Mouse (Mus musculus) CH12.LX (cell line): ENCODE data around the gene Ccdc120. TPM values are rescaled to one million over a fixed set of nuclear protein-coding genes. Genes with fewer than 3 reads are reported as not detected.

ENCODE experiments used
- DNase-seq: peaks from one replicate; pipeline ENCODE4 v3.0.0-alpha.2; 2013; ENCODE audit errors: extremely low read depth
- H3K27ac ChIP-seq: 2 replicates; pipeline ENCODE4 v1.5.1; 2012; ENCODE audit warnings: low read depth, mild to moderate bottlenecking, control low read depth, moderate library complexity; ENCODE audit not compliant: insufficient read depth
- H3K27me3 ChIP-seq: replicated peaks from 2 replicates; pipeline ENCODE3; 2012; ENCODE audit warnings: inconsistent platforms
- H3K36me3 ChIP-seq, 2 experiments: replicated peaks in 1 of 2; 2 replicates each; pipeline versions ENCODE3 to v1.6.1; 2012; ENCODE audit warnings: inconsistent platforms in 1 of 2, low read length in 1 of 2, mild to moderate bottlenecking in 1 of 2, mixed read lengths in 1 of 2, moderate library complexity in 1 of 2; ENCODE audit not compliant: control insufficient read depth in 1 of 2, insufficient read depth in 1 of 2
- H3K4me1 ChIP-seq, 2 experiments: 2 replicates each; pipeline ENCODE4 v1.6.1; 2012; ENCODE audit warnings: inconsistent platforms in 1 of 2, moderate library complexity in 1 of 2; ENCODE audit not compliant: insufficient read depth in 2 of 2, control insufficient read depth in 1 of 2
- H3K4me2 ChIP-seq: 2 replicates; pipeline ENCODE4 v1.6.1; 2012; ENCODE audit warnings: low read depth, mild to moderate bottlenecking, control low read depth; ENCODE audit not compliant: poor library complexity, insufficient read depth, severe bottlenecking
- H3K4me3 ChIP-seq, 3 experiments: fragments of 150-350 bp in 1 of 3; sonication (generic) in 1 of 3; replicated peaks in 1 of 3; 2 replicates each; pipeline versions ENCODE3 to v1.5.1; 2011 to 2012; ENCODE audit warnings: low read depth in 2 of 3, low read length in 2 of 3, mild to moderate bottlenecking in 2 of 3, moderate library complexity in 2 of 3, control low read depth in 1 of 3, improper control_type of control experiment in 1 of 3, inconsistent platforms in 1 of 3, mixed read lengths in 1 of 3; ENCODE audit not compliant: poor library complexity in 1 of 3
- H3K79me2 ChIP-seq: replicated peaks from 2 replicates; pipeline ENCODE4 v1.6.1; 2012; ENCODE audit warnings: mild to moderate bottlenecking, moderate library complexity; ENCODE audit not compliant: control insufficient read depth, poor library complexity, insufficient read depth, severe bottlenecking; ENCODE audit errors: extremely low read depth
- H3K9ac ChIP-seq: 2 replicates; pipeline ENCODE4 v1.6.1; 2012; ENCODE audit warnings: low read depth, mild to moderate bottlenecking, control low read depth, moderate library complexity; ENCODE audit not compliant: insufficient read depth
- H3K9me3 ChIP-seq: replicated peaks from 2 replicates; pipeline ENCODE3; 2012; ENCODE audit warnings: low read length, inconsistent platforms, mixed read lengths
- BHLHE40 ChIP-seq: IDR thresholded peaks from 2 replicates; pipeline ENCODE4 v1.6.1; 2011; ENCODE audit warnings: mild to moderate bottlenecking, low read depth, low read length, improper control_type of control experiment
- CHD1 ChIP-seq: IDR thresholded peaks from 2 replicates; pipeline ENCODE4 v1.6.1; 2012; ENCODE audit warnings: low read depth, low read length, improper control_type of control experiment, inconsistent platforms
- CHD2 ChIP-seq: IDR thresholded peaks from 2 replicates; pipeline ENCODE4 v1.6.1; 2011; ENCODE audit warnings: low read length, improper control_type of control experiment
- CTCF ChIP-seq, 2 experiments: IDR thresholded peaks in 1 of 2; conservative IDR thresholded peaks in 1 of 2; 2 replicates each; pipeline ENCODE4 v1.5.1; 2011 to 2012; ENCODE audit warnings: low read depth in 2 of 2, low read length in 2 of 2, improper control_type of control experiment in 1 of 2, inconsistent platforms in 1 of 2, mild to moderate bottlenecking in 1 of 2, moderate library complexity in 1 of 2
- E2F4 ChIP-seq: IDR thresholded peaks from 2 replicates; pipeline ENCODE4 v1.6.1; 2011; ENCODE audit warnings: low read depth, low read length, improper control_type of control experiment; ENCODE audit not compliant: insufficient replicate concordance
- ELF1 ChIP-seq: IDR thresholded peaks from 2 replicates; pipeline ENCODE4 v1.6.1; 2014; ENCODE audit warnings: low read depth, mild to moderate bottlenecking, inconsistent platforms, low read length, improper control_type of control experiment
- EP300 ChIP-seq: IDR thresholded peaks from 2 replicates; pipeline ENCODE4 v1.6.1; 2011; ENCODE audit warnings: low read length, improper control_type of control experiment
- GABPA ChIP-seq: IDR thresholded peaks from 2 replicates; pipeline ENCODE4 v1.6.1; 2012; ENCODE audit warnings: low read depth, low read length, improper control_type of control experiment, inconsistent platforms; ENCODE audit not compliant: insufficient replicate concordance
- JUN ChIP-seq: IDR thresholded peaks from 2 replicates; pipeline ENCODE4 v1.6.1; 2011; ENCODE audit warnings: low read depth, mild to moderate bottlenecking, low read length, improper control_type of control experiment, moderate library complexity; ENCODE audit not compliant: insufficient read depth
- KAT2A ChIP-seq: IDR thresholded peaks from 2 replicates; pipeline ENCODE4 v1.6.1; 2012; ENCODE audit warnings: low read length, improper control_type of control experiment, inconsistent platforms; ENCODE audit not compliant: insufficient replicate concordance
- MAX ChIP-seq: IDR thresholded peaks from 2 replicates; pipeline ENCODE4 v1.6.1; 2011; ENCODE audit warnings: low read length, improper control_type of control experiment
- MAZ ChIP-seq: IDR thresholded peaks from 2 replicates; pipeline ENCODE4 v1.6.1; 2012; ENCODE audit warnings: low read depth, mild to moderate bottlenecking, inconsistent platforms, low read length, improper control_type of control experiment, moderate library complexity
- MEF2A ChIP-seq: IDR thresholded peaks from 2 replicates; pipeline ENCODE4 v1.6.1; 2014; ENCODE audit warnings: low read depth, mild to moderate bottlenecking, inconsistent platforms, low read length, improper control_type of control experiment, borderline replicate concordance
- MXI1 ChIP-seq: IDR thresholded peaks from 2 replicates; pipeline ENCODE4 v1.6.1; 2011; ENCODE audit warnings: mild to moderate bottlenecking, low read depth, low read length, improper control_type of control experiment
- MYC ChIP-seq: IDR thresholded peaks from 2 replicates; pipeline ENCODE4 v1.6.1; 2011; ENCODE audit warnings: low read depth, mild to moderate bottlenecking, improper control_type of control experiment, low read length
- NELFE ChIP-seq: IDR thresholded peaks from 2 replicates; pipeline ENCODE4 v1.6.1; 2011; ENCODE audit warnings: low read depth, low read length, improper control_type of control experiment
- NRF1 ChIP-seq: IDR thresholded peaks from 2 replicates; pipeline ENCODE4 v1.6.1; 2014; ENCODE audit warnings: low read depth, mild to moderate bottlenecking, inconsistent platforms, low read length, improper control_type of control experiment, moderate library complexity
- PAX5 ChIP-seq: IDR thresholded peaks from 2 replicates; pipeline ENCODE4 v1.6.1; 2012; ENCODE audit warnings: low read length, inconsistent platforms, mixed read lengths
- POLR2A ChIP-seq: IDR thresholded peaks from 2 replicates; pipeline ENCODE4 v1.6.1; 2011; ENCODE audit warnings: low read depth, mild to moderate bottlenecking, improper control_type of control experiment, low read length
- POLR2AphosphoS2 ChIP-seq: IDR thresholded peaks from 2 replicates; pipeline ENCODE4 v1.6.1; 2011; ENCODE audit warnings: low read depth, low read length, improper control_type of control experiment
- RAD21 ChIP-seq: IDR thresholded peaks from 2 replicates; pipeline ENCODE4 v1.6.1; 2011; ENCODE audit warnings: low read depth, mild to moderate bottlenecking, low read length, improper control_type of control experiment, moderate library complexity
- RCOR1 ChIP-seq: conservative IDR thresholded peaks from 2 replicates; pipeline ENCODE4 v1.6.1; 2012; ENCODE audit warnings: low read depth, mild to moderate bottlenecking, inconsistent platforms, low read length, improper control_type of control experiment
- SMC3 ChIP-seq: IDR thresholded peaks from 2 replicates; pipeline ENCODE4 v1.6.1; 2011; ENCODE audit warnings: low read depth, low read length, improper control_type of control experiment
- TBP ChIP-seq: conservative IDR thresholded peaks from 2 replicates; pipeline ENCODE4 v1.6.1; 2011; ENCODE audit warnings: low read depth, low read length, improper control_type of control experiment
- TCF12 ChIP-seq: IDR thresholded peaks from 2 replicates; pipeline ENCODE4 v1.6.1; 2014; ENCODE audit warnings: low read depth, mild to moderate bottlenecking, inconsistent platforms, low read length, improper control_type of control experiment
- ZC3H11A ChIP-seq: IDR thresholded peaks from 2 replicates; pipeline ENCODE4 v1.6.1; 2012; ENCODE audit warnings: low read depth, mild to moderate bottlenecking, inconsistent platforms, low read length, improper control_type of control experiment
- ZKSCAN1 ChIP-seq: IDR thresholded peaks from 2 replicates; pipeline ENCODE4 v1.6.1; 2012; ENCODE audit warnings: low read depth, inconsistent platforms, low read length, improper control_type of control experiment, borderline replicate concordance
- ZMIZ1 ChIP-seq: IDR thresholded peaks from 2 replicates; pipeline ENCODE4 v1.6.1; 2012; ENCODE audit warnings: low read depth, mild to moderate bottlenecking, inconsistent platforms, low read length, improper control_type of control experiment
- ZNF384 ChIP-seq: IDR thresholded peaks from 2 replicates; pipeline ENCODE4 v1.6.1; 2012; ENCODE audit warnings: low read depth, low read length, improper control_type of control experiment, inconsistent platforms
- dilution Hi-C: fragments of 300-500 bp; cut with MboI; formaldehyde crosslinking; loops from 2 replicates; pipeline ENCODE4 v1.14.3; 2020; ENCODE audit warnings: low sequenced_read_pairs; ENCODE audit not compliant: extremely low pct_unique_long_range_greater_than_20kb, extremely low pct_ligation_motif_present
- in situ Hi-C: fragments of 300-500 bp; cut with MboI; formaldehyde crosslinking; loops from 3 replicates; pipeline ENCODE4 v1.14.3; 2019; ENCODE audit warnings: low sequenced_read_pairs, low pct_ligation_motif_present, low pct_unique_long_range_greater_than_20kb, mixed read lengths
- polyA plus RNA-seq: library from polyadenylated mRNA; unstranded; fragments of >175 nt; gene quantifications from 2 replicates; pipeline ENCODE4 v1.2.1, GENCODE M21; 2012; ENCODE audit warnings: low read depth; ENCODE audit not compliant: insufficient read length
- total RNA-seq, 2 experiments: library from RNA; depleted of rRNA; stranded (reverse); fragments of 300-350 nt in 1 of 2; fragments of >200 nt in 1 of 2; gene quantifications; 2 replicates each; pipeline ENCODE4 v1.2.3; 2012 to 2014

Ccdc120 gene
- total and polyA plus RNA-seq, 3 experiments: 4.4 to 9.0 (median 6.9) TPM

GRCm38 (mm10) chrX:7793361-7793760, 42.7 kb upstream of the Ccdc120 start:
- dilution Hi-C loops: no loop called here
- H3K36me3 ChIP-seq: peaks cover 17 to 38% of the 10 kb centered on the region in 2 experiments

GRCm38 (mm10) chrX:7790309-7790708, 39.6 kb upstream of the Ccdc120 start:
- in situ Hi-C loops (no loop called here), dilution Hi-C loops (no loop called here)
- H3K4me2 ChIP-seq: peak overlapping the region; percentile 82; the same call in 1 of the 2 replicates
- peaks cover 3 to 31% of the 10 kb centered on the region in 2 experiments; a peak in 3 of 4 replicates for H3K4me1 ChIP-seq
- no peak for DNase-seq
- peak overlapping the region; percentile 82 for H3K9ac ChIP-seq
- H3K9me3 ChIP-seq: no peaks in the 10 kb centered on the region
- H3K79me2 ChIP-seq: peaks cover 5% of the 10 kb centered on the region; the same call in 1 of the 2 replicates
- peaks cover 17 to 26% of the 10 kb centered on the region in 2 experiments for H3K36me3 ChIP-seq
- TF ChIP-seq RAD21: no peak
- no peak for TF ChIP-seq ZKSCAN1
- TF ChIP-seq TCF12: no peak
- TF ChIP-seq MEF2A: no peak
- no peak for TF ChIP-seq NRF1
- no peak for TF ChIP-seq ZNF384
- TF ChIP-seq CHD2: no peak
- no peak for TF ChIP-seq POLR2A
- no peak for TF ChIP-seq MXI1
- no peak for TF ChIP-seq KAT2A
- no peak for TF ChIP-seq RCOR1
- TF ChIP-seq ELF1: no peak
- TF ChIP-seq MYC: no peak
- TF ChIP-seq GABPA: no peak
- no peak for TF ChIP-seq ZMIZ1
- TF ChIP-seq, all 38 proteins: peak for 0
- Histone ChIP-seq H3K4me3 (peak overlapping the region; percentile 59 to 77 (median 75)), H3K27me3 (no peaks in the 10 kb centered on the region), H3K27ac (no peak overlapping the region)

More at GRCm38 (mm10) chrX:7793361-7793760, 42.7 kb upstream of the Ccdc120 start:
- Histone ChIP-seq H3K27ac (no peak overlapping the region), H3K4me2 (no peak overlapping the region), H3K27me3 (no peaks in the 10 kb centered on the region), H3K79me2 (peaks cover 5% of the 10 kb centered on the region; the same call in 1 of the 2 replicates), H3K4me1 (peaks cover 0 to 24% of the 10 kb centered on the region in 2 experiments; a peak in 2 of 4 replicates), H3K4me3 (no peak overlapping the region), H3K9me3 (no peaks in the 10 kb centered on the region), H3K9ac (no peak overlapping the region)
- peak; percentile 54 for DNase-seq
- in situ Hi-C loops: no loop called here
- TF ChIP-seq TBP: no peak
- TF ChIP-seq EP300: no peak
- peak; percentile 38 for TF ChIP-seq SMC3
- TF ChIP-seq ZKSCAN1: no peak
- no peak for TF ChIP-seq RCOR1
- no peak for TF ChIP-seq ZC3H11A
- no peak for TF ChIP-seq MYC
- no peak for TF ChIP-seq BHLHE40
- TF ChIP-seq RAD21: peak; percentile 42
- TF ChIP-seq PAX5: no peak
- TF ChIP-seq GABPA: no peak
- no peak for TF ChIP-seq E2F4
- no peak for TF ChIP-seq NRF1
- TF ChIP-seq MAZ: no peak
- TF ChIP-seq CTCF (conservative IDR thresholded peaks at IDR 0.05 in 1 of 2, IDR thresholded peaks at IDR 0.05 in 1 of 2; ENCODE audit: low read depth in 2 of 2, low read length in 2 of 2): peak; percentile 11 to 56; a peak in 2 of 4 replicates
- TF ChIP-seq CHD2: no peak
- no peak for TF ChIP-seq MEF2A
- 0 out of 2 replicates have a peak, but pooled peaks have one; percentile 19 for TF ChIP-seq ZNF384
- no peak for TF ChIP-seq JUN
- no peak for TF ChIP-seq KAT2A
- no peak for TF ChIP-seq CHD1
- TF ChIP-seq MAX: no peak
- no peak for TF ChIP-seq TCF12
- no peak for TF ChIP-seq ELF1
- no peak for TF ChIP-seq NELFE
- no peak for TF ChIP-seq POLR2AphosphoS2
- TF ChIP-seq MXI1: no peak
